Mouse (Mus musculus): ENCODE measurements around the gene Gja3.
"Not testable (repeated sequence)": the region's sequence is repeated elsewhere in the genome, so short reads cannot be mapped to it uniquely, and the experiment has no call there.

The Gja3 gene

DNA sequence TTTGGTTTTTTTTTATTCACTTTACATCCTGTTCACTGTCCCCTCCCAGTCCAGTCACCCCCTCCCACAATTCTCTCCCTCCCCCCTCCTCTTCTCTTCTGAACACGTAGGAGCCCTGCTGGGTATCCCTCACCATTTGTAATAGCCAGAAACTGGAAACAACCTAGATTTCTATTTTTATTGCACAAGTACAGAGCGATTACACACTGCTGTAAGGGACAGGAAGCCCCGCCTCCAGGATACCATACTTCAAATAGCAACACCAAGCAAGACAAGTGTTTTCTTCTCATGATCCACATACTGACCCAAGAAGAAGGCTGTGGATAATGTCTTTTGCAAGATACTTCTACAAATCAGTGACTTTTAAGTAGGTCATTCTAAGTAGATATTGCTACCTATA is 25.1 kb downstream of the Gja3 start:
- no peak for DNase-seq

GRCm38 (mm10) chr14:57018436-57018835 is 39.5 kb downstream of the Gja3 start:
- DNase-seq, result no peak

DNA sequence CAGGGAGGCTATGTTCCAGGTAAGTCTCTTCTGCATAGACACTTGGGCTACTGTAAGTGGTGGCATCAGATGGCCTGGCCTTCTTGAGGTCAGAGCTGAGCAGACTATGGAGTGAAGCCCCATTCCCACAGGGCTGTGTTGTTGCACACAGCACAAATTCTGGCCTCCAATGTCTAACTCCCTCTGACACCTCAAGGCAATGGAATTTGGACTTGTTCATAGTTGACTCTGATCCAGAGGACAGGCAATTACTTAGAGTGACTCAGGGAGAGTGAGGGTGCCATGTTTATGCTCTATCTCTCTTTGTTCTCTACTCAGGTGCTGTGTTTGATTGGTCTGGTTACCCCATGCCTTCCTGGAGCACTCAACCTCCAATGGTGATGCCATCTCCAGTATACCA is 41.1 kb downstream of the Gja3 start:
- not testable (repeated sequence) for DNase-seq

GRCm38 (mm10) chr14:56988621-56989020 is 69.3 kb downstream of the Gja3 start:
- no peak for DNase-seq

All from layer of hippocampus, adult 9-11 months (tissue).